Mouse (Mus musculus): ENCODE results near the gene Nr1h2. TPM values are rescaled to one million over a fixed set of nuclear protein-coding genes. Genes with fewer than 3 reads are reported as not detected.

Nr1h2 gene
- total RNA-seq, 2 experiments from 2014 or later: 42.7 to 45.2 TPM

DNA sequence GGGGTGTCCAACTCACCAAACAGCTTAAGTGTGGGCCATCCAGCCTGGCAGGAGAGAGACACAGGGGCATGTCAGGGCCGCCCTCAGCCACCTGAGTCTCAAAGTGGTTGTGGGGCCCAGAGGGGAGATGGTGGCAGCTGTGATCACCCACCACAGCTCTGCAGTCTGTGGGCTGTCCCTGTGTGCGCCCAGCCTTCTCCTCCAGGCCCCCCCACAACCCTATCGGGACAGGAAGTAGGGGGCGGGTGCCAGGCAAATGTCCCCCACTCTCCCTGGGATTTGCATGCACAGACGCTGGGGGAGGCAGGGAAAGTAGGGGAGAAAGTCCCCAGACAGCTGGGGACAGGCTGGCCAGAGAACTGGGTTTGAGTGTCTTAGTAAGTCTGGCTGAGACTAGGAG is 22.5 kb downstream of the Nr1h2 start:
- no peak for DNase-seq (ENCODE audit: low spot score)

- no peak for DNase-seq (ENCODE audit: low spot score)
Measured at GRCm38 (mm10) chr7:44530507-44530906, 23.2 kb downstream of the Nr1h2 start.

GRCm38 (mm10) chr7:44529518-44529917 is 24.2 kb downstream of the Nr1h2 start:
- no peak for DNase-seq (ENCODE audit: low spot score)

GRCm38 (mm10) chr7:44527483-44528398 is 26.0 kb downstream of the Nr1h2 start:
- DNase-seq (ENCODE audit: low spot score): peak; percentile 91

GRCm38 (mm10) chr7:44526414-44527154 is 27.2 kb downstream of the Nr1h2 start:
- no peak for DNase-seq (ENCODE audit: low spot score)

DNA sequence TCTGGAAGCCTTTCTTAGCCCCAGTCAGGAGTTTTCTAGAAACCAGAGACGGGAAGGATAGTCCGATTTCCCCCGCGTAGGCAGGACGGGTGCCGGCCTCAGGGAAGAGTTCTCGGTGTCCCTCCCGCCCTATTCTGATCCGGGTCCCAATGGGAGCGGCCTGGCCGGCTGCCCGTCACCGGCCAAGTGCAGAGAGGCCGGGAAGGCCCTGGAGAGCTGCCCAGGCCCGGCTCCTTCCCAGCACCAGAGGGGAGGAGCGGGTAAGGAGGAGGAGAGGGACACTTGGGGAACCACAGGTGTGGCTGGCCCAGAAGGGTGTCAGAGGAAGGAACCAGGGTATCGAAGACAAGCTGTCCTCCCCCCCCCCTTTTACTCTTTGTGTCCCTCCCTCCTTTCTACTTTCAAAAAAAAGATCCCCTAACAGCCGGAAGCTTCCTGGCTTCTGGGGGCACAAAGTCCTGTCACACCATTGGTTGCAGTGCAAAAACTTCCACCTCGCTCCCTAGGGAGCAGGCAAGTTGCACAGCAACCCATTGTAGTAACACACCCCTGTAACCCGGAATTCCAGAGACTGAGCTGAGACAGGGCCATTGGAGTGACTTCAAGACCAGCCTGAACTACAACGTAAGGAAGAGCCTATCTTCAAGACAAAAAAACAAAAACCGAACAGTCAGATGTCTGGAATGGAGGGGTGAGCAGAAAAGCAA is 28.5 kb downstream of the Nr1h2 start:
- DNase-seq (ENCODE audit: low spot score): peak; percentile 96

DNA sequence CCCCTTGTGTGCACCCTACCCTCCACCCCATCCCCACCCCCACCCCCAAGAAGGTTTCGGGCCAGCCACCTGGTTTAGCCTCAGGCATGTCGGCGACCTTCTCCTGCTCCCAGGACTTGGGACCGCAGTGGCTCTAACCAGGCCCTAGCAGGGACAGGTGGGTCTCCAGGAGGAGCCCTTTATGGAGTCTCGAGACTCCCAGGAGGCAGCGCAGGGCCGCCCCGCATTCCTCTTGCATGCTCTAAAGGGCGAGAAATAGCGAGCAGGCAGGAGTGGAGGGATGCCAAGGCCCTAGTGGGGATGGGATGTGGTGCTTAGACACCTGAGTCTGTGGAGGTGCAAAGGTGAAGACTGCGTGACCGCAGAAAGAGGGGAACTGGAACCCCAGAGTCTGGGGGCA is 29.2 kb downstream of the Nr1h2 start, which contains the start of gene Mybpc2:
Gene Mybpc2, minus strand, starts transcription at position 155 of the 400 bp plus-strand sequence.
- DNase-seq (ENCODE audit: low spot score): peak; percentile 90

GRCm38 (mm10) chr7:44523056-44523455 is 30.7 kb downstream of the Nr1h2 start:
- DNase-seq (ENCODE audit: low spot score): peak; percentile 86

GRCm38 (mm10) chr7:44521710-44522109 is 32.0 kb downstream of the Nr1h2 start:
- peak; percentile 70 for DNase-seq (ENCODE audit: low spot score)

- DNase-seq (ENCODE audit: low spot score): no peak
Measured at GRCm38 (mm10) chr7:44520990-44521389, 32.8 kb downstream of the Nr1h2 start.

- no peak for DNase-seq (ENCODE audit: low spot score)
Measured at GRCm38 (mm10) chr7:44519240-44519913, 34.4 kb downstream of the Nr1h2 start.

DNA sequence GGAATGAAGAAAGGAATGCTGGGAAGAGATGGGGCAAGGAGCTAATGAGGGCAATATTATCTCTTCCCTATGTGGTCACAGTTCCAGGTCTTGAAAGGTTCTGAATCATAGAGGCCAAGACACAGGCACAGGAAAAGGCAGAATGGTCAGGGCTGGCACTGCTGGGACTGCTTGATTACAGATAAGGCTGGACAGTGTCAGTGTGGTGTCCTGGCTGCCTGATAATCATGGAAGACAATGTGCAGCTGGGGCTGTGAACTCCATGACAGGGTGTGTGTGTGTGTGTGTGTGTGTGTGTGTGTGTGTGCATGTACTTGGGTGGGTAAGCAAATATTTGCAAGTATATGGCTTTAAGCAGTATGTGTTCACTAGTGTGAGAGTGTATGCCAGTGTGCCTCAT is 46.3 kb downstream of the Nr1h2 start:
- no peak for DNase-seq (ENCODE audit: low spot score)

GRCm38 (mm10) chr7:44501563-44502115 is 52.1 kb downstream of the Nr1h2 start:
- DNase-seq (ENCODE audit: low spot score): peak; percentile 70

- DNase-seq (ENCODE audit: low spot score): no peak
Measured at GRCm38 (mm10) chr7:44500046-44500445, 53.7 kb downstream of the Nr1h2 start.

Small RNAs within 50 kb of the gene (microRNA-seq; reads per million reads assigned to microRNA genes)
- not detected for gene Mir7053

Other genes starting within 250 kb of the Nr1h2 start
- 1 to 10 TPM in 1 of 2 experiments, under 1 TPM in 1; 0.84 to 1.3 TPM for gene Clec11a, start 247.0 kb downstream of the Nr1h2 start, total RNA-seq (2021)
- under 1 TPM; 0.25 to 0.36 TPM for gene Shank1, start 243.7 kb downstream of the Nr1h2 start, total RNA-seq (2021)
- gene Syt3, start 169.8 kb downstream of the Nr1h2 start, total RNA-seq (2021): 1 to 10 TPM; 3.4 to 4.8 TPM
- gene 1700008O03Rik, start 168.1 kb downstream of the Nr1h2 start, total RNA-seq (2021): under 1 TPM in 1 of 2 experiments, not detected in 1; 0.25 TPM
- gene Lrrc4b, start 124.9 kb downstream of the Nr1h2 start, total RNA-seq (2021): under 1 TPM in 1 of 2 experiments, not detected in 1; 0.12 TPM
- gene Aspdh, start 88.6 kb downstream of the Nr1h2 start, total RNA-seq (2021): not detected
- gene Josd2, start 86.0 kb downstream of the Nr1h2 start, total RNA-seq (2021): 10 to 100 TPM; 49.8 to 49.9 TPM
- gene Emc10, start 57.4 kb downstream of the Nr1h2 start, total RNA-seq (2021): 10 to 100 TPM; 48.2 to 49.0 TPM
- gene Fam71e1, start 57.4 kb downstream of the Nr1h2 start, total RNA-seq (2021): 1 to 10 TPM; 3.5 to 5.0 TPM
- 1,000 to 10,000 TPM; 4,330 to 4,768 TPM for gene Mybpc2, start 29.3 kb downstream of the Nr1h2 start, total RNA-seq (2021)
- under 1 TPM in 1 of 2 experiments, not detected in 1; 0.14 TPM for gene Spib, start 21.9 kb downstream of the Nr1h2 start, total RNA-seq (2021)
- gene Pold1, start 5.1 kb downstream of the Nr1h2 start, total RNA-seq (2021): 1 to 10 TPM; 4.6 to 4.8 TPM
- under 1 TPM; 0.47 to 0.91 TPM for gene Napsa, start 18.4 kb upstream of the Nr1h2 start, total RNA-seq (2021)
- gene Kcnc3, start 36.7 kb upstream of the Nr1h2 start, total RNA-seq (2021): 1 to 10 TPM; 3.7 to 5.1 TPM
- 10 to 100 TPM; 43.2 to 45.2 TPM for gene Myh14, start 116.9 kb upstream of the Nr1h2 start, total RNA-seq (2021)
- not detected for gene Izumo2, start 154.8 kb upstream of the Nr1h2 start, total RNA-seq (2021)
- 10 to 100 TPM; 19.5 to 19.8 TPM for gene Vrk3, start 194.5 kb upstream of the Nr1h2 start, total RNA-seq (2021)
- gene Zfp473, start 197.1 kb upstream of the Nr1h2 start, total RNA-seq (2021): not detected

All from gastrocnemius, adult 18-20 months (tissue).